Mouse (Mus musculus) gastrocnemius, postnatal 4 days (tissue): ENCODE measurements around the gene Tmem108. TPM values are rescaled to one million over a fixed set of nuclear protein-coding genes. Genes with fewer than 3 reads are reported as not detected.

Experiments
- DNase-seq, 2 experiments: peaks; one replicate each; pipeline ENCODE4 v3.0.0; 2021 to 2022; ENCODE audit warnings: low spot score in 2 of 2, mixed read lengths in 2 of 2
- total RNA-seq, 2 experiments: library from RNA; stranded (reverse); gene quantifications; 2 replicates each; pipeline ENCODE4 v1.2.3; 2021

The Tmem108 gene
- total RNA-seq, 2 experiments from 2014 or later: 0.71 to 0.96 TPM

DNA sequence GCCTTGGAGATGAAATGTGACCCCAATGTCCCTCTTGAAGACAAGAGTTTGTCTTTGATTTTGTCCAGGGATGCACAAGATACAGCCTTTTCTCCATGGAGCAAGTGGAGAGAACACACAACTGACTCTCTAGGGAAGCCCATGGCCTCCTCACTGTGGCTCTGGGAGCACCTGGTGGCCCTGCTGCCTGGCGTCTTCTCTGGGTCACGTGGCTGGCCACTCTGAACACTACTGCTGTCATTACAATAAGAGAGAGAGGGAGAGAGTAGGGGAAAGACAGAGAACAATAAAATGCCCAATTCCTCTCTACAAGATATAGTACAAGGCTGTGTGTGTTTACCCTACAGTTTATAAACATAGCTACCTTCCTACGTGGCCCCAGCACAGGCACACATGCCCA is 40.2 kb downstream of the Tmem108 start:
- no peak for DNase-seq

DNA sequence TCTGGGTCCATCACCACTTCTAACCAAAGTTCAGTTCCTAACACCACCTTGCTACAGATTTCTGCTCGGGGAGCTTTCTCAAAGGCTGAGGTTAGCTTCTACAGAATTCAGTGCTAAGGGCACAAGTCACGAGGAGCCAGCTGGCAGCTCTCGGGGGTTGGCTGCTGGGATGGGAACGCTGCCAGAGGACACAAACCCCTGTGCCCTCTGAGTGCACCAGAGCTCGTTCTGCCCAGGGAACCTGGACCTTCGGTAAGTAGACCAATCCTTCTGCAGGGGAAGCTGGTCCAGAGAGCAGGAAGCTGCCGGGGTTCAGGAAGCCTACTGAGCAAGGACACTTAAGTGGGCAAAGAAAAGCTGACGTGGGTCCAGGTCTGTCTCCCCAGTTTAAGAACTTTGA is 40.6 kb downstream of the Tmem108 start:
- no peak for DNase-seq

DNA sequence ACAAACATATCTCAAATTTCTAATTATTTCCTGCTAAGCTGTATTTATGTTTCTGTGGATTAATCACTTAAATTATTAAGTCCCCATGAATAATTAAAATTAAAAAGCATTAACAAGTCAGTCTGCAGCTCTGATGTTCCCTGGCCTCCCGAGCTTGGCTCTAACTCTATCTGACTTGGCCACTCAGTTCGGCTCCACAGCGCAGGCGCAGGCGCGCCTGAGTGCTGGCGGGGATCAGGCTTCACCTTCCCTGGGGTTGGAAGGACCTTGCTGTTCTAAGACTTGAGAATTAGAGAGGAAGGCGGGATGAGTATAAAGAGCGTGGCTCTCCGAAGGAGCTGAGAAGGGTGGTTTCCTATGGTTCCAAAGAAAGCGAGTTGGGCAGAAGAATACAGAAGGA is 41.6 kb downstream of the Tmem108 start:
- no peak for DNase-seq

DNA sequence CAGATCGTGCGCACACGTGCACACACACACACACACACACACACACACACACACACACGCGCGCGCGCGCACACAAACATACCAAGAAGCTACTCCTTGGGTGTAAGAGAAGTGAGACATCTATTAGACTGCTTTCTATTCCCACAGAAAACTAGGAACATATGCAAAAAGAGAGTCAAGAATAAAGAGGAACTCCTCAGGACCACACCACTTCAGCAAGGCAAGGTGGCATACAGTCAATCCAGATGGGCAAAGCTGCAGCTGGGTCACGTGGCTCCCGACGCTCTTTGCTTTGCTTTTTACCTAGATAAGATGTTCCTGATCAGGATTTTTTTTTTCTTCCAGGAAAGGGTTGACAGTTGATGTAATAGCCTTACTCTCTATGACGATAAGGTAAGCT is 45.6 kb downstream of the Tmem108 start:
- no peak for DNase-seq

DNA sequence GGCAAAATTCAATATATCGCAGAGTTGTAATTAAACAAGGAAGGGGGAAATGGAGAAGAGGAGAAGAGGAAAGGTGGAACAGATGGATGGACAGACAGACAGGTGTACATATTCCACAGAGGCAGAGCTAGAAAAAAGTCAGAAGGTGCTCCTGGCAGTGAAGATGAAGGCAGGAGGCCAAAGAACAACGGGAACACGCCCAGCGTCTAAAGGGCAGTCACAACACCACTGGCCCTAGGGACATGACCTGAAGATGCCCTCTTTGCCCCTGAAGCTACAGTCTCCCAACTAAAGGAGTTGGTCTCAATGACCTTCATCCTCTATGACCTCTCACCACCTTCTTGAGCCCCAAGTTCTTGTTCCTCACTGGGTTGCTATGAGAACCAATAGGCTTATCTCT is 46.3 kb downstream of the Tmem108 start:
- DNase-seq: no peak

DNA sequence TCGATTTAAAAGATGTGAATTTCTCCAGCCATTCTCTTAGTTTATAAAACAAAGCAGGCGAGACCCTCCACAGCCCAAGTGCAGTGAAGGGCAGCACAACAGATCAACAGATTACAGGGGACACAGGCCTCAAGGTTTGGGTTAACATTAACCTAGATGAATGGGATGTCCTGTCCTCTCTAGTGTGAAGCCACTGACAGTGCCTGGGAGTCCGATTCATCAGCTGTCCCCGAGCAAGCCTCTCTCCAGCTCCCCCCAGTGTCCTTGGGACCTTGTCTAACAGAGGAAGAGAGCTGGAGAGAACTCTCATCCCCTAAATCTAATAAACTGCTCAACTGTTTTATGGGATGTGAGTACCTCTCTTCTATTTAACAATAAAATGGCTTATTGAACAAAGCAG is 48.4 kb downstream of the Tmem108 start:
- DNase-seq: no peak

DNA sequence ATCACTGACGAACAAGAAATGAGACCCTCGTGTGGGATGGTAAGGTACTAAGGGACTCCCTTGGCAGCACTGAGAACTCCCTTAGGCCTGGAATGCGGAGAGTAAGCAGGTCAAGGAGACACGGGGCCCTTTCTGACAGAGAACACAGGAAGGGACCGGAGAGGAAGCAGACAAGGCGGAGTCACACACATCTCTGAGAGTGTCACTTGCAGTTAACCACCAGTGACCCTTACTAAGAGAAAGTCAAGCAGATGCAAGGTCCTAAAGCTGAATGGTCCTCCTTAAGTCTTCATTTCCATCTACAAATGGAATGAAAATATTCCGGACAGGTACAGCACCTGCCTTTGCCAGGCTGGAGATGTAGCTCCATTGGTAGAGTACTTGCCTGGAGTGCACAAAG is 48.9 kb downstream of the Tmem108 start:
- no peak for DNase-seq

DNA sequence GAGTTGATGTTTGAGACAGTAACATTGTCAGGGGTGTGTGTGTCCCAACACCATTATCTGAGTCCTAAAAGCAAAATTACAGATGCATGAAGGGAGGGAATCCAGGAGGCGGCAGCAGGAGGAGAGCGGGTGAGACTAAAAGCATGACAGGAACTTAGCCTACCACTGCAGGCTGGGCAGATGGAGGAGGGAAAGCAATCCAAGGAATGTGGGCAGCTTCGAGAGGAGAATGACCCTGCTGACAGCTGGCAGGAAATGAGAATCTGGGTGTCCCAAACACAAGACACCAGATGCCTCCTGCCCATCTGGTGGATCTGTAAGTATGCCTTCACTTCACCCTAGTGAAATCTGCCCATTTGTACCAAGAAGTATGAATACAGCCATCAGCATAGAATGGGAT is 51.9 kb downstream of the Tmem108 start:
- no peak for DNase-seq

DNA sequence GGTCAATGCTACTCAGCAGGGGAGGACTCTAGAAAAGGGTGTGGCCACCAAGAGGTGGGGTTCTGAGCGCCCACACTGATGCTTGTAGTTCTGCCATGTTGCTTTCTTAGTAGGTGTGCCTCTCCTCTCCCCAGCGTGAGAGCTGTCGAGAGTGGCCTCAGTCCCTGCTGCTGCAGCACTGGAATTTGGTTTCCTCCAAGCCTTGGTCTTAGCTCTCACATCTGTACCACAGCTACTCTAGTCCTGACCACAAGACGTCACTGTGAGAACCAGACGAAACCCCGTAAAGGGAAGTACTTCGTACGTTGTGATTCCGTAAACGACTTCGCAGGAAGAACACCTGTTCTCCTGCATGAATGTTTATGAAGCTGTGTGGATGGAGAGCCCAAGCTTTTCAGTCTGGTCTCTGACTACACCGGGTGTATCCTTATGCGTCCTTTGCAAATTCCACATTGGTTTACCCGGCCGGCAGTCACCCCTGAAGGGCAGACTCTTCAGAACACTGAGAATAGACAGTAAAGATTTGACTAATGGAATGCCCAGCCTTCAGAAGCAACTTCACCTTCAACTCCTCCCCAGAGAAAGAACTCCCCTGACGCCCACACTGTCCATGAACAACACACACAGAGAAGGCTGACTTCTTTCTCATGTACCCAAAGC is 53.0 kb downstream of the Tmem108 start:
- DNase-seq: no peak

DNA sequence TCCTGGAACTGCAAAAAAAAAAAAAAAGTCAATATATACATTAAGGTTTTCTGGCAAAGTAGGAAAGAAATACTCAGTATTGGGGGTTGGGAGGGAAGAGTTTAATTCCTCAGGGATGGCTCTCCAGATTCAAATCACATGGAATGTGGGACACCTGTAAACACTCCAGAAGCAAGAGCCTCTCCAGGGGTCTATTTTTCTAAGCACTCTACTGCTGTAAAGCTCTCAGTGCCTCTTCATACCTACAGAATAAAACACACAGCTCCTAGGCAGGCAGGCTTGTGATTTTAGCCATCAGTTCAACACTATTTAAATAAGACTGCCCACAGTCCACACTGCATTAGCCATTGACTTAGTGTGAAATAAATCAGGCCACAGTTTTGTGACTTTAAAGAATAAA is 53.8 kb downstream of the Tmem108 start:
- no peak for DNase-seq

DNA sequence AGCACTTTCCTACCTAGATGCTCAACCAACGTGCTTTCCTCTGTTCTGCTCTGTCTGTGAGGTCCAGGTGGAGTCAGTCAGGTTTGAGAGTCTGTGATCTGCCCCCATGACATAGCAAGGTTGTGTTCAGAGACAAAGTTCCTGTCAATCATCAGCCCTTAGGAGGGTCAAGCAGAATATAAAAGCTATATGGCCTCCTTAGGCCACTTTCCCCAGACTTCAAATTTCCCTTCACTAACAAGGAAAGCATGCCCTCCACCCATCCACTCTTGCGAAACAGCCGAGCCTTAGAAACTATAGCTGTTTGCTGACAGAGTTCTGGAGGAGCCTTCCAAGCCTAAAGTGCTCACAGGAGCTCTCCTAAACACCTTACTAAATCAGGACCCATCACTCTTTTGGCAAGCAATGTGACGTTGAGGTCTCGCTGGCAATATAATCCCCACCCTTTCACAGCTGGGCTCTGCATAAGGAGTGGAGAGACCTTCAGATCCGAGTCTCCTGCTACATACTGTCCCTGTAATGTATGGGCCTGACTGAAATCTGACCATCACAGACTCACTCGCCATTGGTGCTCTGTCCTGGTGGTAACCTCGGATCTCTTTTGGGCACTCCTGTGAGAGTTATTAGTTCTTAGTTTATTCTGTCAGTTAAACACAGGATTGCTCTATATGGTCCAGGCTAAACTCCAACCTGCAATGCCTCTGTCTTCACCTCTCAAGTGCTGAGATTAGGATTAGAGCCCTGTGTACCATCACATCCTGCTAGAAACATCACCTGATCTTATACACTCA is 54.4 kb downstream of the Tmem108 start:
- no peak for DNase-seq

DNA sequence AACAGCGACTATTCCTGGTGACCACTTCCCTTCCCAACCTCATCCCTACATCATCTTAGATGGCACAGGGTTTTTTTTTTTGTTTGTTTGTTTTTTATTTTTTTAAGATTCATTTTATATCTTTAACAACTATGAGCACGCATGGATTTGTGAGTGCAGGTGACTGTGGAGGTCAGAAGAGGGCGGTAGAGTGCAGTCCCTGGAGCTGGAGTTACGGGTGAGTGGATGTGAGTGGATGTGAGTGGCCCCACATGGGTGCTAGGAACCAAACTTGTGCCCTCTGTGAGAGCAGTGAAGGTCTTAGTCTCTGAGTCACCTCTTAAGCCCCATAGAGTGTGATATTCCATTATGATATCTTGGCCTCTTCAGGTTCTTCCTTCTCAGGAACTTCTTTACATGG is 55.9 kb downstream of the Tmem108 start:
- no peak for DNase-seq

DNA sequence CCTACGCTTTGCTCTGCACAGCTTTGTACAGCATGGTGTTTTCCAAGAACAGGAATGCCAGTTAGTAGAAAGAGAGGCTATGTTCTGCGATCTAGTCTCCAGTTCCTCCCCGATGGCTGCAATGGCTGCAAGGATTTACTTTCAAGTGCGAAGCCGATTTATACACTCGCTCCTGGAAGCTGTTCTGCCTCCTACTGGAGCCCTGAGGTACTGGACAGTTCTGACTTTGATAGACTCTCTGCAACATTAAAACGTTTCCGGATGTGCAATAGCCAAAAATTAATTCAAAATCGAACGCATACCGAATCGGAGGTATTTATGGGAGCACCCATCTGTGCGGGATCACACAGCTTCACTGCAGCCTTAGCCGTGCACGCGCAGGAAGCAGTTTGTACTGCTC is 58.6 kb downstream of the Tmem108 start:
- no peak for DNase-seq

DNA sequence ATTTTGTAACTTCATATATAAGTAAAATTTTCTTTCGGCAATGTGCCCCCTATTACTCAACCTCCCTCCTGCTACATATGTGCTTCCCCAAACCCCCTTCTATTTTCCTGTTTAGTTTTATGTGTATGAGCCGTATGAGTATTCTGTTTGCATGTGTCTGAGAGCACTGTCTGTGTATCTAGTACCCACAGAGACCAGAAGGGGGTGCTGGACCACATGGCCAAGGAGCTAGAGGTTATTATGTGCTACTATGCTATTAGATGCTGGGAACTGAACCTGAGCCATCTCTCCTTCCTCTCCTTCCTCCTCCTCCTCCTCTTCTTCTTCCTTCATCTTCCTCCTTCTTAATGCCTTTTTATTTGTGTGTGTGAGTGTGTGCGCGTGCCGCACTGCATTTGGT is 59.2 kb downstream of the Tmem108 start:
- DNase-seq: no peak

DNA sequence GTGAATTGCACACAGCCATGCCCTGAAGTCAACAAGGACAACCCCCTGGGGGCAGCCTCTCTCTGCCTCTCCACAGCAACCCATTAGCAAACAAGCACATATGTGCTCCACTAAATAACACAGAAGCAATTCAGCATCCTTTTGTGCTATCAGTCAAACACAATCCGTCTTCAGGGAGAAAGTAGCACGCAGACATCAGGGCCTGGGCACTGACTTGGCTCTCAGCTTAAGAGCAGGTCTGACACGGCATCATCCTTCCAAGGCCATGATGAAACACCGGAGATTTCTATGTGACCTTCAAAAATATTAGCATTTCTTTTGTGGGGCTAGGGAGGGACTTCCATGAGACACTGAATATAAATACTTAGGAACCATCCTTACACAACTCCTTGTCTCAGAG is 60.2 kb downstream of the Tmem108 start:
- no peak for DNase-seq

DNA sequence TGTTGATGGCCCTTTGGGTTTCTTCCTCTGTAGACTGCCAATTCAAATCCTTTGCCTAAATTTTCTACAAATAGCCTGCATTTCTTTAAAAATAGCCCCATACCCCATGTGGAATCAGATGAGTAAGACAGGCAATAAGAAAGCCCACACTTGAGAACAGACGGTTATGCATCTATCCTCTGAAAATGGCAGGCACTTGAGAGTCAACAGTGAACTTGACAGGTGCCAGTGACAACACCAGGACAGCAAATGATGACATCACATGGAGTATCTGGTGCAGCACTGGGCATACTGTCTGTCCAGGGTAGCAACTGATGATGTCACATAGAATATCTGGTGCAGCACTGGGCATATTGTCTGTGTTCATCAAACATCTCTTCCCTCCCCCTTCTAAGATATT is 61.4 kb downstream of the Tmem108 start:
- no peak for DNase-seq

DNA sequence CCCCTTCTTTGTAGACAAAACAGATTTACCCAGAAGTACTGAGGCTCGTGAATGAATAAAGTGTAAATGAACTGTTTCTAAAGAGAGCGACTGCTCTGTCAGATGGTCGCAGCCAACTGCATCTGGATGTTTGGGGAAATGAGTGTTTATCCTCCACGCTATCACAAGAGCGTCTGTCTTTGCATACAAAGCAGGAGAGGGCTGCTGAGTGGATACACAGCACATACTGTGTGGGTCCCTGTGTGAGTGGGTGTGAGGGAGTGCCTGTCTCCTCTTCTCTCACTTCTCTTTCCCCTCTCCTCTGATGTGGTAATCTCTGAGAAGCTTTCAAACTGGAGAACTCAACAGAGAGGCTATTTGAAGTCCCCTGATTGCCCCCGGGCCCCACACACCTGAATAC is 64.7 kb downstream of the Tmem108 start:
- no peak for DNase-seq

DNA sequence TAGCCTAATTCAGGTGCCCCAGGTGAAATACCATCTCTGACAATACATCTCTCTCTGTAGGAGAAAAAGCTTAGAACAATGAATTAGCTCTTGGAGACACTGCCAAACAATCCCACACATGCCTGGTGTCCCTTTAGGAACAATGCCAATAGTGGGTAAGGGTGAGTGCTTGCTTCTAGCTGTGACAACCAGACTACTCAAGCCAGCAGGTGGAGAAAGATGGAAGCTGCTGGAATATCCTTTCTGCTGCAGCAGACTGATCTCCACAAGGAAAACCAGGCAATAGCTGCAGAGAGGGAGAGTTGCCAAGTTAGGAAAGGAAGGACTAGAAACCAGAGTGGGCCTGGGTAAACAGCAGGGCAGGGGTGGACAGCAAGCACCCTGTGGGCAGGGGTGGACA is 67.8 kb downstream of the Tmem108 start:
- no peak for DNase-seq

DNA sequence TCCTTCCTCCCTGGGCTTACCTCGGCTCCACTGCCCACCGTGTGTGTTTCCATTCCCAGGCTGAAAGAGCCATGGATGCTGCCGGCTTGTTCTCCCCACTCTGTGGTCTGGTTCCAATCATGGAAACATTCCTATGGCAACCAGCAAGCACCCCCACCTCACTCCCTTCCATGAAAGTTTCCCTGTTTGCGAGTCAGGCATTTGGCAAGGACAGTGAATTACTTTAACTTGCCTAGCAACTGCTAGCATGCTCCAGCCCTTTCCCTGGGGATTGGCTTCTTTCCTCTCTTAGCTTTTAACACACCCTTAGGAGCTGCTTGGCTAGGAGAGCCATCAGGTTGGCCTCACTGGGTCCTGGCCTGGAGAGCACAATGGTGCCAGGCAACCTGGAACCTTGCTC is 68.9 kb downstream of the Tmem108 start:
- no peak for DNase-seq

DNA sequence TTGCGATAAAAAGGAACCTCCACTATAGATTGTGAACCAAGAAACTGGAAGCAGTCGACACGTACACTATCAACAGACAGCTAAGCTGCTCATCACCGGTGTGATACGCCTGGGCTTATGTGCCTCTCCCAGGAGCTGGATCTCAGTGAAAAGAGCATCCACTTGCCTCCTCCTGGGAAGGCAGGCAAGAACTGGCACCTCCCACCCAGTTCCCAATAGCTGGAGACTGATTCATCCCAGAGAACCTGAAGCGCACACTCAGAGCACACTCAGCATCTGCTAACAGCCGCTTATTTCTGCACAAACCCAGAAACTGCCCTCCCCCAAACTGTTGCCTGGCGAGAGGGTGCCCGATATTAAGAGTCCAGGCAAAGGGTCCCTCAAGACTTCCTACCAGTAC is 69.8 kb downstream of the Tmem108 start:
- DNase-seq: no peak

DNA sequence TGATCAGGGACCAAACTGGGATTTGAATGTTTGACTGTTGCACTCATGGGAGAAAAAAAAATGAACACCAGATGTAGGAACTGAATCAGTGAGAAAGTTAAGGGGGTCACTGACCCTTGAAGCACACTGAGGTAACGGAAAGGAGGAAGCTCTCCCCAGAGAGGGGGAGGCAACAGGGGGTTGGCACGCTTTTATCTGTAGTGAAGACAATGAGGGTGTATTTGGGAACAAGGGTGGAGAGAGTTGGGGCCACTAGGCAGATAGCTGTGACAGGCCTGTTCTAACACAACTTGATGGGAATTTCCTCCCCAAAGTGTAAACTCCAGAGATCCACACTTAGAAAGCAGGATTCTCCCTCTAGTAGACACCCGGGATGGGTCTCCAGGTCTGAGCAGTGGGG is 71.2 kb downstream of the Tmem108 start:
- DNase-seq: no peak

DNA sequence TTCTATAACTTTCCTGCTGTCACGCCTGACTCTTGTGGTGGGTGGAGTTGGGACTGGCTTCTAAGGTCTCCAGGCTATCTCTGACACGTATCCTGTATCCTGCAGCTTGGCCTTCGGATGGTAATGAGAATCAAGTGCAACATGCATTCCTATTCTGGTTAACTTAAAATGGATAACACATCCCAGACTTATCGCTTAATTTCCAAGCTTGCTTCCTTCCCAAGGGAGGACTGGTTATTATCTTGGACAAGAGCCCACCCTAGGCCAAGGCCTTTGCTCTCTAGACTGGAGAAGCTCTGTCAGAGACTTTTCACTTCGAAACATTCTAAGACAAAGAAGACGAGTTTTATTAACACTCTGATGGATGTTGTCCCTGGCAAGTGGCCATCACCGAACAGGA is 71.9 kb downstream of the Tmem108 start:
- no peak for DNase-seq

DNA sequence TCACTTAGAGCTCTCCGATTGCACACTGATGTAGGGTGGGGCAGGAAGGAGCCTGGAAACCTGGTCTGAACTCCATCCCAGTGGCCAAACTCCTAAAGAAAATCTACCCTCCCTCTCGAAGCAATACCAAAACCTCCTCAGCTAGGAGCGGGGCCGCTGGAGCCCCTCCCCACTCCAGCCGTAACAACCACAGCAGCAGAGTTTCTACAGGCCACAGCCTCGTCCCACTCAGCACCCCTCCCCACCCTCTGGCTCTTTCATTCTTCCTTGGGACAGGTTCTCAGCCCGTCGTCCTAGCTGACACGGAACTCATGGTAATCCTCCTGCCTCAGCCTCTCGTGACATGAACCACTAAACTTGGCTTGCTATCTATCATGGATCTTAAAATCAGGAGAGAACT is 72.6 kb downstream of the Tmem108 start:
- no peak for DNase-seq
